Mouse (Mus musculus) bone marrow macrophage, adult 2 months (primary cell): ENCODE data around the gene Nup35. TPM values are rescaled to one million over a fixed set of nuclear protein-coding genes. Genes with fewer than 3 reads are reported as not detected.

Experiments
- H3K27ac ChIP-seq: 2 replicates; pipeline ENCODE4 v1.5.1; 2012; ENCODE audit warnings: low read depth, low read length; ENCODE audit not compliant: insufficient read depth
- H3K4me1 ChIP-seq: 2 replicates; pipeline ENCODE4 v1.6.1; 2012; ENCODE audit warnings: low read length; ENCODE audit not compliant: control insufficient read depth, insufficient read depth
- H3K4me3 ChIP-seq: 2 replicates; pipeline ENCODE4 v1.5.1; 2012; ENCODE audit warnings: mild to moderate bottlenecking, low read length, moderate library complexity; ENCODE audit not compliant: insufficient read depth
- CTCF ChIP-seq: IDR thresholded peaks from 2 replicates; pipeline ENCODE4 v1.5.1; 2012; ENCODE audit warnings: low read depth, mild to moderate bottlenecking, low read length, moderate library complexity
- POLR2A ChIP-seq: IDR thresholded peaks from 2 replicates; pipeline ENCODE4 v1.6.1; 2012; ENCODE audit warnings: mild to moderate bottlenecking, low read depth, low read length, borderline replicate concordance
- polyA plus RNA-seq: library from polyadenylated mRNA; stranded (reverse); fragments of >200 nt; gene quantifications from 2 replicates; pipeline ENCODE4 v1.2.4, GENCODE M21; 2012; ENCODE audit not compliant: missing spikeins, insufficient read depth, insufficient read length

Nup35 gene
- polyA plus RNA-seq, 1 experiment, result 12.9 TPM

GRCm38 (mm10) chr2:80632336-80633026 is 15.4 kb downstream of the Nup35 start:
- TF ChIP-seq CTCF, result no peak
- no peak for TF ChIP-seq POLR2A
- no peak overlapping the region for H3K27ac ChIP-seq
- H3K4me1 ChIP-seq, result 0 out of 2 replicates have a peak, but pooled peaks cover 2% of the 10 kb centered on the region
- no peak overlapping the region for H3K4me3 ChIP-seq

- peaks cover 11% of the 10 kb centered on the region for H3K4me1 ChIP-seq
- no peak for TF ChIP-seq POLR2A
- peak overlapping the region; percentile 97 for H3K4me3 ChIP-seq
- peak overlapping the region; percentile 31; the same call in 1 of the 2 replicates for H3K27ac ChIP-seq
Measured at GRCm38 (mm10) chr2:80638364-80639241, 21.6 kb downstream of the Nup35 start.

- Histone ChIP-seq H3K4me3 (peak overlapping the region; percentile 97), H3K27ac (no peak overlapping the region), H3K4me1 (peaks cover 11% of the 10 kb centered on the region)
- TF ChIP-seq CTCF (no peak), POLR2A (no peak)
Measured at GRCm38 (mm10) chr2:80639398-80639797, 22.4 kb downstream of the Nup35 start.

- TF ChIP-seq POLR2A (no peak), CTCF (no peak)
- peaks cover 11% of the 10 kb centered on the region for H3K4me1 ChIP-seq
- H3K27ac ChIP-seq, result no peak overlapping the region
- peak overlapping the region; percentile 31; the same call in 1 of the 2 replicates for H3K4me3 ChIP-seq
Measured at GRCm38 (mm10) chr2:80639864-80640263, 22.8 kb downstream of the Nup35 start.

GRCm38 (mm10) chr2:80661414-80661813 is 44.4 kb downstream of the Nup35 start:
- TF ChIP-seq CTCF, result no peak

GRCm38 (mm10) chr2:80662682-80663081 is 45.6 kb downstream of the Nup35 start:
- Histone ChIP-seq H3K27ac (no peak overlapping the region), H3K4me3 (no peak overlapping the region), H3K4me1 (no peaks in the 10 kb centered on the region)
- TF ChIP-seq POLR2A, result no peak

More at GRCm38 (mm10) chr2:80661414-80661813, 44.4 kb downstream of the Nup35 start:
- no peak overlapping the region for H3K4me3 ChIP-seq
- no peaks in the 10 kb centered on the region for H3K4me1 ChIP-seq
- no peak overlapping the region for H3K27ac ChIP-seq

GRCm38 (mm10) chr2:80667396-80667964 is 50.4 kb downstream of the Nup35 start:
- H3K4me1 ChIP-seq, result no peaks in the 10 kb centered on the region
- no peak overlapping the region for H3K4me3 ChIP-seq
- TF ChIP-seq CTCF (no peak), POLR2A (no peak)
- no peak overlapping the region for H3K27ac ChIP-seq

- TF ChIP-seq CTCF, result no peak
- no peak for TF ChIP-seq POLR2A
- Histone ChIP-seq H3K4me3 (no peak overlapping the region), H3K4me1 (no peaks in the 10 kb centered on the region), H3K27ac (no peak overlapping the region)
Measured at GRCm38 (mm10) chr2:80669868-80670666, 53.0 kb downstream of the Nup35 start.

- no peak overlapping the region for H3K27ac ChIP-seq
- TF ChIP-seq POLR2A (no peak), CTCF (no peak)
- H3K4me3 ChIP-seq, result no peak overlapping the region
- no peaks in the 10 kb centered on the region for H3K4me1 ChIP-seq
Measured at GRCm38 (mm10) chr2:80678803-80679202, 61.8 kb downstream of the Nup35 start.

- no peak for TF ChIP-seq POLR2A
- no peak for TF ChIP-seq CTCF
- Histone ChIP-seq H3K4me1 (no peaks in the 10 kb centered on the region), H3K4me3 (no peak overlapping the region), H3K27ac (no peak overlapping the region)
Measured at GRCm38 (mm10) chr2:80683727-80684239, 66.7 kb downstream of the Nup35 start.
